Mouse (Mus musculus) layer of hippocampus, adult 18-20 months (tissue): ENCODE measurements around the gene Mvb12b. TPM values are rescaled to one million over a fixed set of nuclear protein-coding genes. Genes with fewer than 3 reads are reported as not detected.

Source experiments
- DNase-seq, 2 experiments: peaks; one replicate each; pipeline ENCODE4 v3.0.0; 2022; ENCODE audit warnings: low spot score in 2 of 2
- total RNA-seq, 2 experiments: library from RNA; stranded (reverse); gene quantifications; 2 replicates each; pipeline ENCODE4 v1.2.3; 2021

The Mvb12b gene
- total RNA-seq, 2 experiments from 2014 or later, result 84.3 to 89.0 TPM

GRCm38 (mm10) chr2:33788131-33788530 lies 99.6 kb downstream of the Mvb12b start:
- DNase-seq, result no peak

GRCm38 (mm10) chr2:33786064-33786463 lies 101.7 kb downstream of the Mvb12b start:
- DNase-seq, result no peak

DNA sequence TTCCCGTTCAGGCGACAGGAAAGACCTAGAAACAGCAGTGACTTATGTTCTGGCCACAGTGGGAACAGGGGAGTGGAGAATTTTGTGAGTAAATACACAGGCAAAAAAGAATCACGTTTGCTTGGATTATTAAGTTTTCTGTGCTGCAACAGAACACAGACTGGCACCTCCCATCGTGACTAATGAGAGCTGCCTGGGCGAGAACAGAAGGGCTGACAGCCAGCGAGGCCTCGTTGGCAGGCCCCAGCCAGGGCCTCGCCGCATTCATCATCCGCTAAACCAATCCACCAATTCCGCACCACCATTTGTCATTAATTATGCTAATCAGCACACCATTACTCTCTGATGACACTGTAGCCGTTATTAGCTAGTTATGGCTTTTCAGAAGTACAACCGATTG lies 102.2 kb downstream of the Mvb12b start:
- DNase-seq, result peak; percentile 79 to 87

- DNase-seq, result no peak
These were observed 103.0 kb downstream of the Mvb12b start for GRCm38 (mm10) chr2:33784721-33785120.

GRCm38 (mm10) chr2:33783419-33783818 lies 104.3 kb downstream of the Mvb12b start:
- DNase-seq, result no peak

GRCm38 (mm10) chr2:33781655-33782400 lies 105.9 kb downstream of the Mvb12b start:
- no peak for DNase-seq

GRCm38 (mm10) chr2:33778466-33778865 lies 109.3 kb downstream of the Mvb12b start:
- no peak for DNase-seq

DNA sequence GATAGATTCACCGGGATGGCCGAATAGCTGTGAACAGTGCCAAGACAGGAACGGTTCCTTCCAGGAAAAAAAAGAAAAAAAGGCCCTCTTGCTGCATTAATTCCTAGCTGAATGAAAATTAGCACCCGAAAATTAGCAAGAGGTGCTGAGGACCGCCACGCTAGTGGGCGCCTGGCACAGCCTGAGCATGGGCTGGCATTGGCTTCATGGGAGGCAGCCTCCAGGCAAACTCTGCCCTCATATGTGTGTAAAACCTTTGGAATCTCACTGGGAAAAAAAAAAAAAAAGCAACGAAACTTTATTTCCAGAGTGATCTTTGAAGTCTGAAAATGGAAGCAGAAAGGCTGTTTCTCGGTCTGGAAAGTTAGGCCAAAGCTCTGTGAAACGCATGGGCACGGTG lies 110.7 kb downstream of the Mvb12b start:
- no peak for DNase-seq

DNA sequence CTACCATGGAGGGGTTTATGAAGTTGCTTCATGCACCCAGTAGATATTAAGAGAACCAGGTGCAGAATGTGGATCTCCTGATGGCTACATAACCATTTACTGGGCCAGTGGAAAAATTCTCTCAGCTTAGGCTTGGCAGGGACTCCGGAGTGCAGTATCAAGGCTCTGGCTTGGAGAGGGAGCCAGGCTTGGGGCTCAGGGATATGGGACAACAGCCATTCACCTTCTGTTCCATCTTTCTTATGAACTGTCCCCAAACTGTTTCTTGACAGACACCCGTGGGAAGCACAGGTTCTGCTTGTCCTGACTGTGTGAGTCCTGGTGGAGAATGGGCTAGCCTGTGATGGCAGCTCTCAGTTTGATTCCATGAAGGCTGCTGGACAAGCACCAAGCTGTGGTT lies 112.9 kb downstream of the Mvb12b start:
- DNase-seq, result no peak

DNA sequence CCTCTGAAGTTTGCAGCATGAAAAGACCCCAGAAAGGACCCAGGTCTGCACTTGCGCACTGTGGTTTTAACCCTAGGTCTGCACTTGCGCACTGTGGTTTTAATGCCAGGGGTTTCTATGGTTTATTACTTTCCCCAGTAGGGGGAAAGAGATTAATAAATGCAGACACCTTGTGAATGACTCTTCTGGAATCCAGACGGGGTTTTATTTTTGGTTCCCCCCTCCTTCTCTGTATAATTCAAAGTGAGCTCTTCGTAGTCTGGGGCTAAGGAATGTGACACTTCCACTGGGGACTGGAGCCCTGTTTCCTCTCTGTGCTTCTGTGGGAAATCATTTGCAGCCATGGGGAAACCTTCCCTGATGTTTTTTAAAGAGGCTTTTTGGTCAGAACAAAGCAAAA lies 113.6 kb downstream of the Mvb12b start:
- no peak for DNase-seq

GRCm38 (mm10) chr2:33772439-33772838 lies 115.3 kb downstream of the Mvb12b start:
- DNase-seq, result no peak

DNA sequence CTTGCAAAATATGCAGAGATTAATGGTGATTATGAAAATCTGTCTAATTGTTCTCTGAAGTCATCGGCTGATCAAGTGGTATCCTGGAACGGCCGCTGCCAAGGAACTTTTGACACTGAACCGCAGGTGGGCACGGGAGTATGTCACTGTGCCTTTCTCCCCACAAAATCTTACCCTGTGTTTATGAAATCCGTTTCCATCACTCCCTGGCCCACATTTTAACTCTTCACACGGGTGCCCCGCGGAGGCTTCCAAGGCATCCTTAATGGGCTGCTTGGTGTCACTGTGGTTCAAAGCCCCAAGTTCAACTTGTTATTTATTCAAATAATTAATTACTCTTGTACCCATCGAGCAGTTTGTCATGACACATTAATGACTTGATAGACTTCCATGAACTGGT lies 116.4 kb downstream of the Mvb12b start:
- DNase-seq, result no peak

DNA sequence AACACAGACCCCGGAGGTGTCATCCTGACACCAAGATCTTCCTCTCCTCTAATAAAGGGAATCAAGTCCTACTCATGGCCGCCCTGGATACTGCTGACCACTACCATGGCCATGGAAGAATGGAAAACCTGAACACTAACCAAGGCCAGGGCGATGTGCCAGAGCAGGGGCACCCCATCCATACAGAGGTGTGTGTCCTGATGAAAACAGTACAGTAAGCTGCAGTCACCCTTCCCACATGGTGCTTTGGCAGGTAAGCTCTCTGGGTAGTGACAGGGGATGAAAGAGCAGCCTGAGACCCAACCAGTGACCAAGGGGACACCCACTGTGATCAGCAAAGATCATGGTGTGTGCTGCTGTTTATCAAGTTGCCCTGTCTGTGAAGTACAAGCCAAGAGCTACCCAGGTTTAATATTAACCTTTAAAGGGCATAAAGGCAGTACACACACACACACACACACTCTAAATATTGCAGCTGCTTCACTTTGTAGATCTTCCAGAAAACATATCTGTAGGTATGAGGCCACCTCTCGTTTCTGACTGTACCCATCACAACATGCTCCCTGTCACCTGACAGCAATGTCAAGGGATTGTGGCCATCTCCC lies 117.1 kb downstream of the Mvb12b start:
- DNase-seq, result no peak

- no peak for DNase-seq
These were observed 123.3 kb downstream of the Mvb12b start for GRCm38 (mm10) chr2:33764476-33764875.

GRCm38 (mm10) chr2:33762210-33762609 lies 125.5 kb downstream of the Mvb12b start:
- no peak for DNase-seq

DNA sequence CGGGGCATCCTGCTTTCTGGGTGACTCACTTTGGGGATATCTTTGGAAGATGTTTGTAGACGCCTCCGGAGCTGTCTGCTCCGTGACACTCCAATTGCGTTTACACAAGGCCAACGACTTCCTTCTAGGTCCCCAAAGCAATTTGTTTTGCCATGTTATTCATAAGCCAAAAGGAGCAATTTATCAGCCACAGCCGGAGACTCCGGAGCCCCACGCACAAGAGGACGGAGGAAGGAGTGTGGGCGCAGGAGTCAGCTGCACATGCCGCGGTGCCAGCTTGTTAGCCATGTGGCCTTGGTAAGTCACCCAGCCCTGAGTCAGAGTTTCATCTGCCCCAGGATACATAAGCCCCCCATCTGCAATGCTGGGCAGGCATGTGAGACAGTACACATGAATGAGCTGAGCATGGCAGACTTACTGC lies 127.2 kb downstream of the Mvb12b start:
- DNase-seq, result peak; percentile 70 to 76

DNA sequence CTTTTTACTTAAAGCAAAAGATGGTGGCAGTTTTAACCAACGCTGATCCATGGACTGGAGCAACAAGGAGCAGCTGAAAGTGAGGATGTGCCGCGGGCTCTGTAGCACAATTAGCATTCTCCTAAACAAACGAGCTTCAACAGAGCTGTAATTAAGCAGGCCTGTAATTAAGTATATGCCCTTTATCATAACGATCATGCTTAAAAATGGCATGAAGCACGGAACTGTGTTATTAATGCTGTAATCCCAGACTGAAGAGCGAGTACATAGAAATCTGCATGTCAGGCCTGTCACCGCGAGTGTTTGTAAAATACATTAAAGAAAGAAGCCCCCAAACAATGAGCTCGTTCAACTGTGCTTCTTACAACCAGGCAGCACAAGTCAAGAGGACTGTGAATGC lies 128.3 kb downstream of the Mvb12b start:
- no peak for DNase-seq

GRCm38 (mm10) chr2:33755633-33756020 lies 132.1 kb downstream of the Mvb12b start:
- peak; percentile 46 to 73 for DNase-seq

DNA sequence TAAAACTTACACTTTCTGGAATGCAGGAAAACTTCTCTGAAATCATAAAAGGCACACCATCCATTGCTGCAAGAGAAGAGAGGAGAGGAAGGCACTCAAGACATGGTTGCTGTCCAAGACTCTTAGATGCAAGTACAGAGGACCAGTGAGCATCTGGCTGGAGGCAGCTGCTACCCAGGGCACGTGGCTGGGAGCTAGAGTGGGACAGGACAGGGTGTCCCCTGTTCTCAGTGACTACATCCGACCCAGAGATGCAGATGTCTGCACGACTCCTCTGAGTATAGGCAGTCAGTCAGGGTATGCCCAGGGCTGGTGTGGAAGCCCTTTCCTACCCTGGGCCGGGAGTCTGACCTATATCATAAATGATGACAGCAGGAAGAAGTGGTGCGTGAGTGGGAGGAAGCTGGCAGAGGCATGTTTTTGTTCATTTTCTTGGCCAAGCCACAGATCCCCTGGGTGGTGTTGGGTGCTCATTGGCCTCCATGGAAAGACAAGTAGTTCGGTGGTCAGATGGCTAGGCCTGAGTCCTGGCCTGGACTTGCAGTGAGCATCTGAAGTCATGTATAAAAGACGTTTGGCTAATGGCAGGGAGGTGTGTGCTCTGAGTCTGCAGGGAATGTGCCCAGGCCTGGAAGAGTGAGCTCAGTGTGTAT lies 132.6 kb downstream of the Mvb12b start:
- DNase-seq, result peak in 1 of 2 experiments; percentile 38

DNA sequence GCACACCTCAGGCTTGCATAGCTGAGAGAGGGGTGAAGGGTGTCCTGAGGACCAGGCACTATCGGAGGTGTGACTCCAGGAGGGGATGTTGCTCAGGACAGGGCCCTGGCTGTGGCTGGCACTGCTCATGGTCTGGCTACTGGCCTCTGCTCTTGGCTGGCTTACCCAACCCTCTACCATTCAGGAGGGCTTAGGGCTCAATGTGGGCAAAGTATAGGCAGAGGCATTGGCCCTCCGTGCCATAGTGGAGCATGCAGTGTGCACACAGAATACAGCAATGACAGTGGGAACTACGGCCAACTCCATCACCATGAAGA lies 133.5 kb downstream of the Mvb12b start:
- DNase-seq, result no peak

- DNase-seq, result peak; percentile 75 to 88
These were observed 134.0 kb downstream of the Mvb12b start for GRCm38 (mm10) chr2:33753630-33754316.

DNA sequence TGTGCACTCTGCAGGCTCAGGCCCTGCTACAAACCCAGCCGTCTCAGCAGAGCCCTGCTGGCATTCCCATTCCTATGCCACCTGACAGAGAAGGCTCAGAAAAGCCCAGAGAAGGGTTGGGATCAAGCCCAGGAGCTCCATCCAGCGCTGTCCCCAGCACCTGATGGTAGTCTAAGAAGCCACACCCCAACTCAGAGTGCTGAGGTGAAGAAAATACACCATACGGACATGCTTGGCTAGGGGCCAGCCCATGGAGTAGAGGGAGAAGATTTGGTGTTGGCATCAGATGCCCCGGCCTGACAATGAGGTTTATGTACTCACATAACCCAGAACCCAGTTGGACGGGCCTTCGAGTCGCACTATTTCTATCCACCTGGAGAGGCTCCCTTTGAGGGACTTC lies 137.1 kb downstream of the Mvb12b start:
- DNase-seq, result no peak
